Mouse (Mus musculus): Measurements from ENCODE around the gene Chrne. TPM values are rescaled to one million over a fixed set of nuclear protein-coding genes. Genes with fewer than 3 reads are reported as not detected.
A peak's percentile ranks its signal among the peaks of the same experiment; 100 is the strongest.

The Chrne gene
- polyA plus RNA-seq, 2 experiments = not detected

DNA sequence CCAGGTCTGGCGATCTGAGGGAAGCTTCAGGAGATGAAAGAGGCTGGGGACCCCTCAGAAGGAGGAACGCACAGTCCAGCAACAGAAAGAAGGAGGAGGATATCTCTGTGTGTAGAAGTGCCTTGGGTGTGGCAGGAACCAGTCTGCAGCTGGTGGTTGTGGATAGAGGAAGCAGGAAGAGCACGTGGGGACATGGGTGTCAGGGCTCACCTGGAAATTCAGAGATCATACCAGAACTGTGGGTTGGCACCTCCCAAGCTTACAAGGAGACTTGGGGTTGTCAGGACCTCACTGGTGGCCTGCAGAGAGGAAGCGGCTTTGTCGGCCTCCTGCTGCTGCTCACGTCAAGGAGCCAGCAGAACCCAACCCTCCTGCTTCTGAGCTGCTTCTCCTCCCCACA is 21.7 kb downstream of the Chrne start:
- Histone ChIP-seq H3K4me1 (replicated peaks; ENCODE audit: control insufficient read depth in 2 of 2, insufficient read depth in 2 of 2, low read length in 1 of 2) (peaks cover 0 to 14% of the 10 kb centered on the region in 2 experiments; a peak in 2 of 4 replicates), H3K4me3 (ENCODE audit: insufficient read depth in 1 of 2, low read depth in 2 of 2, low read length in 2 of 2) (no peak overlapping the region), H3K9ac (replicated peaks) (no peak overlapping the region), H3K27me3 (ENCODE audit: control insufficient read depth, insufficient read depth, low read length) (no peaks in the 10 kb centered on the region), H3K9me3 (ENCODE audit: control insufficient read depth, low read length) (no peaks in the 10 kb centered on the region), H3K4me2 (ENCODE audit: low read depth) (no peak overlapping the region), H3K36me3 (replicated peaks; ENCODE audit: control insufficient read depth, insufficient read depth, low read depth) (no peaks in the 10 kb centered on the region), H3K27ac (no peak overlapping the region)
- 12% methylated on average over 6 of the region's 6 CpGs for WGBS (ENCODE audit: insufficient replicate concordance)
- DNase-seq (ENCODE audit: low read depth in 3 of 3, low spot score in 3 of 3) (no peak), ATAC-seq (ENCODE audit: insufficient read depth) (peak; percentile 50; the same call in 1 of the 2 replicates)
- TF ChIP-seq EP300 (IDR thresholded peaks at IDR 0.05; ENCODE audit: low read depth) (no peak), CTCF (IDR thresholded peaks at IDR 0.05; ENCODE audit: low read depth) (no peak)

DNA sequence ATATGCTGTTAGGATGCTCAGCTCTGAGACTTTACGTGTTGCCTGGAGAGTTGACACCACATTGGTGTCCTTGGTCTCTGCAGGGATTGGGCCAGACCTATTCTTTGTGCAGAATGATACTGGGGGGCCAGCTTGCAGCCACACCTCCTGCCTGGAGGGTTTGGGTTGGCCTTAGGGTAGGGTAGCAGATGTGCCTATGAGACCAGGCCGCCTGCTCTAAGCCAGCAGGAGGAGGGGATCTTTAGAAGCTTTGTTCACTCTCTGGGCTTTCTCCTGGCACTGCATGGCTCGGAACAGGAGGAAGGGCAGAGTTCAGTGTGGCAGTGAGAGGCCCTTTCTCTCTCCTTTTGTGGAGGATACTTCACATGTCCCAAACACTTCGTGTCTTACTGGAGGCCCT is 22.9 kb downstream of the Chrne start:
- TF ChIP-seq CTCF (IDR thresholded peaks at IDR 0.05; ENCODE audit: low read depth) (no peak), EP300 (IDR thresholded peaks at IDR 0.05; ENCODE audit: low read depth) (no peak)
- no peak for ATAC-seq (ENCODE audit: insufficient read depth)
- no peak overlapping the region for H3K4me2 ChIP-seq (ENCODE audit: low read depth)
- no peak overlapping the region for H3K27ac ChIP-seq
- no peak overlapping the region for H3K9ac ChIP-seq (replicated peaks)
- H3K9me3 ChIP-seq (ENCODE audit: control insufficient read depth, low read length) = no peaks in the 10 kb centered on the region
- H3K27me3 ChIP-seq (ENCODE audit: control insufficient read depth, insufficient read depth, low read length) = no peaks in the 10 kb centered on the region
- WGBS (ENCODE audit: insufficient replicate concordance) = 65% methylated on average over 4 of the region's 4 CpGs
- no peaks in the 10 kb centered on the region for H3K36me3 ChIP-seq (replicated peaks; ENCODE audit: control insufficient read depth, insufficient read depth, low read depth)
- H3K4me3 ChIP-seq (ENCODE audit: insufficient read depth in 1 of 2, low read depth in 2 of 2, low read length in 2 of 2) = no peak overlapping the region
- peaks cover 0 to 19% of the 10 kb centered on the region in 2 experiments; a peak in 2 of 4 replicates for H3K4me1 ChIP-seq (replicated peaks; ENCODE audit: control insufficient read depth in 2 of 2, insufficient read depth in 2 of 2, low read length in 1 of 2)
- no peak for DNase-seq (ENCODE audit: low read depth in 3 of 3, low spot score in 3 of 3)

DNA sequence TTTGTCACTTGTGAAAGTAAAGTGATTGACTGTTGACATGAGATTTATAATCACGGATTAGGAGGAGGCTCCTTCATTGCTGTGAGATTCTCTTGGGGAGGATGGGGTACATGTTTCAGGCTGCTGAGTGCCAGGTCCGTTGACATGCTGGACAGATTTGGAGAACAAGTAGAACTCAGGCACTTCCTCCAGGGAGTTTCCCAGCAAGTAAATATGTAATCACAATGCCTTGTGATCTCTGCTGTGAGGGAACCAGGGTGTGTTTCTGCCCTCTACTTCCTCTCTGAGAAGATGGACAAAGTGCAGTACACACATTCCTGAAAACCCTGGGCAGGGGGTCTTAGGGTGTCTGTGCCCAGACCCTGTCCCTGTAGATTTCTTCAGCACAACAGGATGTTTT is 23.4 kb downstream of the Chrne start:
- H3K27me3 ChIP-seq (ENCODE audit: control insufficient read depth, insufficient read depth, low read length) = no peaks in the 10 kb centered on the region
- 32% methylated on average over 2 of the region's 2 CpGs for WGBS (ENCODE audit: insufficient replicate concordance)
- no peak overlapping the region for H3K4me2 ChIP-seq (ENCODE audit: low read depth)
- no peak for TF ChIP-seq EP300 (IDR thresholded peaks at IDR 0.05; ENCODE audit: low read depth)
- no peak for TF ChIP-seq CTCF (IDR thresholded peaks at IDR 0.05; ENCODE audit: low read depth)
- H3K4me3 ChIP-seq (ENCODE audit: insufficient read depth in 1 of 2, low read depth in 2 of 2, low read length in 2 of 2) = no peak overlapping the region
- no peaks in the 10 kb centered on the region for H3K9me3 ChIP-seq (ENCODE audit: control insufficient read depth, low read length)
- H3K36me3 ChIP-seq (replicated peaks; ENCODE audit: control insufficient read depth, insufficient read depth, low read depth) = no peaks in the 10 kb centered on the region
- H3K9ac ChIP-seq (replicated peaks) = no peak overlapping the region
- DNase-seq (ENCODE audit: low read depth in 3 of 3, low spot score in 3 of 3) = no peak
- H3K4me1 ChIP-seq (replicated peaks; ENCODE audit: control insufficient read depth in 2 of 2, insufficient read depth in 2 of 2, low read length in 1 of 2) = peaks cover 0 to 19% of the 10 kb centered on the region in 2 experiments; a peak in 2 of 4 replicates
- no peak overlapping the region for H3K27ac ChIP-seq
- ATAC-seq (ENCODE audit: insufficient read depth) = no peak

DNA sequence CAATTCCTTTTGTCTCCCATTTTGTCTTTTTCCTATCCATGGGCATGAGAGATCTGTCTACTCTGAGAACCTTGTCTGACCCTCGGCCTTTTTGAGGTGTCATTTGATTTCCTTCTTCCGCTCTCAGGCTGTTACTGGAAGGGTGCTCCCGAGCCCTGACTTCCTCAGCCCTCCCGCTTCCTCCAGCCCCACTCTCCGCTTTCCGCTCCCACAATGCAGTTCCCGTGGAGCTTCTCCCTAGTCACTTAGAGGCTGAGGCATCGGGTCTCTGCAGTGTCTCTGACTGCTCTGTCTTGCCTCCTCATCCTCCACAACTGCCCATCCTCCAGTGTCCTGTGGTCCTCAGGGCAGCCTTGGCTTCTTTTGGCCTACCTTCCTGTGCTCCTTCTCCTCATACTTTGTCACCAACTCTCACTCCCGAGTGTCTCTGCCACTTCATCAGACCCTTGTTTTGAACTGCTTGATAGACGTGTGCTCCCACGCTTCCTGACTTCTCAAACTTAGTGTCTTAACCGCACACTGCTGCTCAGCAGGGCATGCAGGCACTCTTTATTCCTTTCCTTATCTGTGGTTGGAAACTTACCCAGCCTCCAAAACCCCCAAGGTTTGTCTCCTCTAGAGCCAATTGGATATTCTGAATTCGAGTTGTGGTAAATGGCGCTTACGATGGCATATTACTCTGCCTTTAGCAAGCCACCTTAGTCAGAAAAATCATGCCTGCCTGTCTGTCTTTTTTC is 24.6 kb downstream of the Chrne start:
- no peaks in the 10 kb centered on the region for H3K27me3 ChIP-seq (ENCODE audit: control insufficient read depth, insufficient read depth, low read length)
- no peak overlapping the region for H3K4me2 ChIP-seq (ENCODE audit: low read depth)
- no peak for TF ChIP-seq CTCF (IDR thresholded peaks at IDR 0.05; ENCODE audit: low read depth)
- no peak for TF ChIP-seq EP300 (IDR thresholded peaks at IDR 0.05; ENCODE audit: low read depth)
- 45% methylated on average over 15 of the region's 15 CpGs for WGBS (ENCODE audit: insufficient replicate concordance)
- no peak overlapping the region for H3K4me3 ChIP-seq (ENCODE audit: insufficient read depth in 1 of 2, low read depth in 2 of 2, low read length in 2 of 2)
- H3K4me1 ChIP-seq (replicated peaks; ENCODE audit: control insufficient read depth in 2 of 2, insufficient read depth in 2 of 2, low read length in 1 of 2) = peaks cover 0 to 19% of the 10 kb centered on the region in 2 experiments; a peak in 2 of 4 replicates
- no peak overlapping the region for H3K9ac ChIP-seq (replicated peaks)
- DNase-seq (ENCODE audit: low read depth in 3 of 3, low spot score in 3 of 3) (no peak), ATAC-seq (ENCODE audit: insufficient read depth) (no peak)
- no peaks in the 10 kb centered on the region for H3K9me3 ChIP-seq (ENCODE audit: control insufficient read depth, low read length)
- H3K36me3 ChIP-seq (replicated peaks; ENCODE audit: control insufficient read depth, insufficient read depth, low read depth) = no peaks in the 10 kb centered on the region
- no peak overlapping the region for H3K27ac ChIP-seq

DNA sequence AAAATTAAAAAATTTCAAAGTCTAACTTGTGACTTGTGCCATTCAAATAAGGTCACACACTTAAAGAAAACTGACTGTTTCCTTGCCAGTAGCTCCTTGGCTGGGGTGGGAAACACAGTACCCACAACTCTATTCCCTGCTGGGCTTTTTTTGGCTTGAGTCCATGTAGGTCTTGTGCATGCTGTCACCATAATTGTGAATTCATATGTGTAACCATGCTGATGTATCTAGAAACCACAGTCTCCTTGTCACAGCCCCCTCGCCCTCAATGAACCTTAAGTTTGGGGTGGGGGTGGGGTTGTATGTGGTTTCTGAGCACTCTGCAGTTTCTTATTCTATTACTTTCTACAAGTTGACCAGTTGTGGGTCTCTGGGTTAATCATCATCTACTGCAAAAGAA is 27.3 kb downstream of the Chrne start:
- WGBS (ENCODE audit: insufficient replicate concordance) = 32% methylated on average over 1 of the region's 1 CpGs
- H3K27ac ChIP-seq = no peak overlapping the region
- no peak overlapping the region for H3K4me2 ChIP-seq (ENCODE audit: low read depth)

More for the DNA sequence above, 27.3 kb downstream of the Chrne start:
- DNase-seq (ENCODE audit: low read depth in 3 of 3, low spot score in 3 of 3) (no peak), ATAC-seq (ENCODE audit: insufficient read depth) (no peak)
- Histone ChIP-seq H3K4me3 (ENCODE audit: insufficient read depth in 1 of 2, low read depth in 2 of 2, low read length in 2 of 2) (no peak overlapping the region), H3K4me1 (replicated peaks; ENCODE audit: control insufficient read depth in 2 of 2, insufficient read depth in 2 of 2, low read length in 1 of 2) (peaks cover 0 to 14% of the 10 kb centered on the region in 2 experiments; a peak in 2 of 4 replicates), H3K9ac (replicated peaks) (no peak overlapping the region), H3K36me3 (replicated peaks; ENCODE audit: control insufficient read depth, insufficient read depth, low read depth) (no peaks in the 10 kb centered on the region), H3K27me3 (ENCODE audit: control insufficient read depth, insufficient read depth, low read length) (no peaks in the 10 kb centered on the region), H3K9me3 (ENCODE audit: control insufficient read depth, low read length) (no peaks in the 10 kb centered on the region)
- TF ChIP-seq EP300 (IDR thresholded peaks at IDR 0.05; ENCODE audit: low read depth) (no peak), CTCF (IDR thresholded peaks at IDR 0.05; ENCODE audit: low read depth) (no peak)

Data from liver, embryonic 14.5 days (tissue).